Mouse (Mus musculus) intestine, postnatal 0 days (tissue): ENCODE measurements at regions not wholly inside any gene's neighbourhood (a gene's known extent, or its start where the extent isn't known, plus 50 kb on each side); places are given as distances from the start of the nearest gene placed in this dataset.

Experiments
- ATAC-seq: fragments of 200-750 bp; cut with Nextera tagmentation; 2 replicates; pipeline ENCODE4 v1.8.0; 2017; ENCODE audit warnings: mild to moderate bottlenecking, moderate TSS enrichment, moderate library complexity
- H3K27ac ChIP-seq: fragments of 300-500 bp; sonication (generic); 2 replicates; pipeline ENCODE4 v1.5.1; 2014; ENCODE audit warnings: mild to moderate bottlenecking, low read depth, low read length, moderate library complexity
- H3K27me3 ChIP-seq: fragments of 300-500 bp; sonication (generic); replicated peaks from 2 replicates; pipeline ENCODE4 v1.6.1; 2014; ENCODE audit warnings: low read length, mixed read lengths; ENCODE audit not compliant: control insufficient read depth, insufficient read depth
- H3K36me3 ChIP-seq: fragments of 300-500 bp; sonication (generic); 2 replicates; pipeline ENCODE4 v1.6.1; 2014; ENCODE audit warnings: mild to moderate bottlenecking, moderate library complexity; ENCODE audit not compliant: control insufficient read depth, insufficient read depth
- H3K4me1 ChIP-seq: fragments of 300-500 bp; sonication (generic); replicated peaks from 2 replicates; pipeline ENCODE4 v1.6.1; 2014; ENCODE audit warnings: antibody characterized with exemption, low read length, mixed read lengths; ENCODE audit not compliant: control insufficient read depth, insufficient read depth
- H3K4me2 ChIP-seq: fragments of 300-500 bp; sonication (generic); replicated peaks from 2 replicates; pipeline ENCODE4 v1.6.1; 2014; ENCODE audit warnings: low read depth, mild to moderate bottlenecking, moderate library complexity
- H3K4me3 ChIP-seq: fragments of 300-500 bp; sonication (generic); 2 replicates; pipeline ENCODE4 v1.5.1; 2014; ENCODE audit warnings: low read depth, low read length
- H3K9ac ChIP-seq: fragments of 300-500 bp; sonication (generic); 2 replicates; pipeline ENCODE4 v1.6.1; 2014; ENCODE audit warnings: mild to moderate bottlenecking, low read depth, low read length
- H3K9me3 ChIP-seq: fragments of 300-500 bp; sonication (generic); 2 replicates; pipeline ENCODE4 v1.6.1; 2016; ENCODE audit warnings: mixed run types; ENCODE audit not compliant: control insufficient read depth
- CTCF ChIP-seq: sonication (generic); IDR thresholded peaks from 2 replicates; pipeline ENCODE4 v1.5.1; 2016; ENCODE audit warnings: low read depth, mild to moderate bottlenecking, control low read depth, antibody characterized with exemption, moderate library complexity
- WGBS: fragments of 180-500 bp; shearing (Covaris S2); extraction: QIAGEN DNeasy Blood & Tissue Kit; methylation state at CpG from one replicate; pipeline ENCODE4 v1.1.7; 2014; 5-methylcytosine and 5-hydroxymethylcytosine counted together

GRCm38 (mm10) chr6:94405371-94406076 is 94.6 kb upstream of the Slc25a26 start:
- H3K27me3 ChIP-seq = no peaks in the 10 kb centered on the region
- no peaks in the 10 kb centered on the region for H3K9me3 ChIP-seq
- H3K9ac ChIP-seq = no peak overlapping the region
- peaks cover 2% of the 10 kb centered on the region; the same call in 1 of the 2 replicates for H3K4me1 ChIP-seq
- H3K4me2 ChIP-seq = no peak overlapping the region
- WGBS = 76% methylated on average over 8 of the region's 8 CpGs
- no peak for ATAC-seq
- no peaks in the 10 kb centered on the region for H3K36me3 ChIP-seq
- no peak overlapping the region for H3K4me3 ChIP-seq
- no peak overlapping the region for H3K27ac ChIP-seq
- no peak for TF ChIP-seq CTCF

GRCm38 (mm10) chr6:94401617-94402481 is 98.3 kb upstream of the Slc25a26 start:
- Histone ChIP-seq H3K27ac (no peak overlapping the region), H3K36me3 (no peaks in the 10 kb centered on the region), H3K4me2 (no peak overlapping the region), H3K4me3 (no peak overlapping the region), H3K9ac (no peak overlapping the region), H3K4me1 (peaks cover 2% of the 10 kb centered on the region; the same call in 1 of the 2 replicates), H3K27me3 (no peaks in the 10 kb centered on the region), H3K9me3 (no peaks in the 10 kb centered on the region)
- ATAC-seq = no peak
- TF ChIP-seq CTCF = no peak
- WGBS = 50% methylated on average over 9 of the region's 9 CpGs

GRCm38 (mm10) chr6:94401061-94401591 is 99.0 kb upstream of the Slc25a26 start:
- no peak for ATAC-seq
- H3K9me3 ChIP-seq = no peaks in the 10 kb centered on the region
- H3K4me1 ChIP-seq = peaks cover 2% of the 10 kb centered on the region; the same call in 1 of the 2 replicates
- peak overlapping the region; percentile 26; the same call in 1 of the 2 replicates for H3K4me3 ChIP-seq
- H3K27me3 ChIP-seq = no peaks in the 10 kb centered on the region
- H3K36me3 ChIP-seq = no peaks in the 10 kb centered on the region
- peak overlapping the region; percentile 70 for H3K4me2 ChIP-seq
- no peak overlapping the region for H3K9ac ChIP-seq
- no peak overlapping the region for H3K27ac ChIP-seq
- 25% methylated on average over 14 of the region's 14 CpGs for WGBS
- TF ChIP-seq CTCF = no peak

- H3K27ac ChIP-seq = no peak overlapping the region
- peak; percentile 92 for TF ChIP-seq CTCF
- WGBS = 5% methylated on average over 13 of the region's 13 CpGs
These were observed 99.6 kb upstream of the Slc25a26 start for GRCm38 (mm10) chr6:94400471-94401051.

GRCm38 (mm10) chr6:94391134-94391533 is 107.4 kb upstream of the Magi1 start:
- Histone ChIP-seq H3K27me3 (no peaks in the 10 kb centered on the region), H3K9me3 (no peaks in the 10 kb centered on the region), H3K4me2 (no peak overlapping the region), H3K36me3 (no peaks in the 10 kb centered on the region), H3K27ac (peak overlapping the region; percentile 86), H3K4me3 (no peak overlapping the region), H3K9ac (no peak overlapping the region), H3K4me1 (peaks cover 4% of the 10 kb centered on the region; the same call in 1 of the 2 replicates)
- no peak for TF ChIP-seq CTCF
- ATAC-seq = peak; percentile 59
- WGBS = 18% methylated on average over 5 of the region's 5 CpGs

More at GRCm38 (mm10) chr6:94400471-94401051, 99.6 kb upstream of the Slc25a26 start:
- no peaks in the 10 kb centered on the region for H3K9me3 ChIP-seq
- H3K4me2 ChIP-seq = peak overlapping the region; percentile 70
- H3K9ac ChIP-seq = 0 out of 2 replicates have a peak overlapping the region, but pooled peaks have one; percentile 7
- ATAC-seq = peak; percentile 60; the same call in 1 of the 2 replicates
- no peaks in the 10 kb centered on the region for H3K27me3 ChIP-seq
- peak overlapping the region; percentile 26; the same call in 1 of the 2 replicates for H3K4me3 ChIP-seq
- H3K36me3 ChIP-seq = no peaks in the 10 kb centered on the region
- H3K4me1 ChIP-seq = peaks cover 2% of the 10 kb centered on the region; the same call in 1 of the 2 replicates
